ENCODE assay signal across 15 mouse cellular contexts in genomic region chr7:67963691-67964090, GRCm38 (mm10).
"Had no signal": no experiment of that assay in that cellular context is flagged by ENCODE, and none has a peak within 500 bp of the region (broad histone marks: within the 10 kb centered on the region; RNA-seq: fewer than 3 reads in every experiment).

No protein-coding gene starts in this region.

- H3K9ac ChIP-seq: neural tube, embryonic 13.5 days; neural tube, embryonic 15.5 days; stomach, embryonic 15.5 days had no signal

- H3K4me2 ChIP-seq: neural tube, embryonic 13.5 days; neural tube, embryonic 15.5 days; stomach, embryonic 15.5 days had no signal

- H3K9me3 ChIP-seq: neural tube, embryonic 13.5 days; neural tube, embryonic 15.5 days; stomach, embryonic 15.5 days had no signal

- H3K36me3 ChIP-seq: neural tube, embryonic 13.5 days; neural tube, embryonic 15.5 days; stomach, embryonic 15.5 days had no signal

- DNase-seq: right cerebral cortex, adult 18-20 months; right cerebral cortex, postnatal 14 days; right cerebral cortex, postnatal 25 days; right cerebral cortex, postnatal 4 days; spleen, adult 18-20 months; thymus, adult 18-20 months; thymus, adult 2 months; thymus, postnatal 14 days; thymus, postnatal 25 days; thymus, postnatal 36 days; thymus, postnatal 4 days had no signal

- H3K4me3 ChIP-seq: neural tube, embryonic 13.5 days; neural tube, embryonic 15.5 days; stomach, embryonic 15.5 days had no signal

- H3K27me3 ChIP-seq: neural tube, embryonic 13.5 days; neural tube, embryonic 15.5 days; stomach, embryonic 15.5 days had no signal

- H3K27ac ChIP-seq: neural tube, embryonic 13.5 days; neural tube, embryonic 15.5 days; stomach, embryonic 15.5 days; stomach, postnatal 0 days had no signal
